Mouse (Mus musculus) myocyte (in vitro differentiated cells): ENCODE measurements at regions not wholly inside any gene's neighbourhood (a gene's known extent, or its start where the extent isn't known, plus 50 kb on each side); places are given as distances from the start of the nearest gene placed in this dataset.

Experiments
- CEBPB ChIP-seq: IDR thresholded peaks from 2 replicates; pipeline ENCODE4 v1.6.1; 2011; ENCODE audit warnings: mild to moderate bottlenecking, moderate library complexity; ENCODE audit not compliant: poor library complexity, insufficient read depth, severe bottlenecking
- E2F4 ChIP-seq: IDR thresholded peaks from one replicate; pipeline ENCODE4 v1.6.1; 2011; ENCODE audit warnings: mild to moderate bottlenecking, control low read depth, moderate library complexity; ENCODE audit not compliant: insufficient read depth
- MAX ChIP-seq: IDR thresholded peaks from one replicate; pipeline ENCODE4 v1.6.1; 2011; ENCODE audit warnings: low read depth, mild to moderate bottlenecking, control low read depth
- MYOD1 ChIP-seq, 3 experiments: IDR thresholded peaks; one replicate each; pipeline ENCODE4 v1.6.1; 2011; ENCODE audit warnings: control low read depth in 2 of 3, low read depth in 2 of 3, mild to moderate bottlenecking in 2 of 3, moderate library complexity in 1 of 3; ENCODE audit not compliant: insufficient read length in 2 of 3, control insufficient read depth in 1 of 3
- MYOG ChIP-seq, 3 experiments: IDR thresholded peaks; one replicate each; pipeline ENCODE4 v1.6.1; 2011; ENCODE audit warnings: control low read depth in 2 of 3, low read depth in 2 of 3, mild to moderate bottlenecking in 2 of 3; ENCODE audit not compliant: insufficient read length in 2 of 3, control insufficient read depth in 1 of 3, insufficient read depth in 1 of 3
- POLR2A ChIP-seq: IDR thresholded peaks from one replicate; pipeline ENCODE4 v1.6.1; 2011; ENCODE audit warnings: low read depth, mild to moderate bottlenecking, control low read depth, moderate library complexity; ENCODE audit not compliant: insufficient read length
- POLR2AphosphoS2 ChIP-seq: IDR thresholded peaks from one replicate; pipeline ENCODE4 v1.6.1; 2011; ENCODE audit warnings: low read depth, control low read depth; ENCODE audit not compliant: insufficient read length
- REST ChIP-seq: IDR thresholded peaks from one replicate; pipeline ENCODE4 v1.6.1; 2011; ENCODE audit warnings: mild to moderate bottlenecking, control low read depth, moderate library complexity; ENCODE audit not compliant: insufficient read depth, insufficient read length
- SRF ChIP-seq: IDR thresholded peaks from one replicate; pipeline ENCODE4 v1.6.1; 2011; ENCODE audit warnings: low read depth; ENCODE audit not compliant: control insufficient read depth, insufficient read length
- TCF12 ChIP-seq: IDR thresholded peaks from one replicate; pipeline ENCODE4 v1.6.1; 2011; ENCODE audit warnings: mild to moderate bottlenecking, control low read depth; ENCODE audit not compliant: poor library complexity, insufficient read depth, severe bottlenecking
- TCF3 ChIP-seq: IDR thresholded peaks from one replicate; pipeline ENCODE4 v1.6.1; 2011; ENCODE audit warnings: low read depth, control low read depth; ENCODE audit not compliant: insufficient read length
- USF1 ChIP-seq: IDR thresholded peaks from one replicate; pipeline ENCODE4 v1.6.1; 2011; ENCODE audit warnings: low read depth, mild to moderate bottlenecking, control low read depth, moderate library complexity

DNA sequence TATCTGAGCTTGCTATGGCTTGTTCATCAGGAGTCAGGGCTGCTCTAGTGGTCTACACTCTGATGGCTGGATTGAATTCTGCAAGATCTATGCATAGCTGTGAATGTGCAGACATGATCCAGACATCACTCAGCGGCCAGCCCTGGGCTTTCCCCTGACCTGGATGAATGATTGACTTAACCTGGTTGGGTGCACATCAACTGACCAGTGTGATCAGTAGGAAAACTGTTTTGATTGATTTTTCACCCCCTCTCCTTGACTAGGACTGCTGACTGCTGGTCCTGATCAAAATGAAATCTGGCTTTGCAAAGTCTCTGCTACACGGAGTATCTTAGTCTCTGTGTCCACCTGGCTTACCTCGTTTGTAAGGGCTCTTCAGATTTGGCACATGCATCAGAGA, 123.3 kb downstream of the Trim29 start:
- TF ChIP-seq POLR2A (no peak), MYOD1 (IDR thresholded peaks at IDR 0.05; ENCODE audit: control insufficient read depth in 1 of 3, insufficient read length in 2 of 3, low read depth in 2 of 3) (no peak), POLR2AphosphoS2 (no peak), USF1 (no peak), CEBPB (no peak), E2F4 (no peak), MAX (no peak), SRF (no peak), REST (no peak), MYOG (IDR thresholded peaks at IDR 0.05; ENCODE audit: control insufficient read depth in 1 of 3, insufficient read depth in 1 of 3, insufficient read length in 2 of 3, low read depth in 2 of 3) (no peak), TCF3 (no peak), TCF12 (no peak)
